Mouse (Mus musculus) embryo, embryonic 10 days (tissue): ENCODE data around the gene Galp.
"Not testable (repeated sequence)": the region's sequence is repeated elsewhere in the genome, so short reads cannot be mapped to it uniquely, and the experiment has no call there.

Experiments used
- DNase-seq: peaks from one replicate; pipeline ENCODE4 v3.0.0-alpha.2; 2015; ENCODE audit warnings: low spot score

The Galp gene

DNA sequence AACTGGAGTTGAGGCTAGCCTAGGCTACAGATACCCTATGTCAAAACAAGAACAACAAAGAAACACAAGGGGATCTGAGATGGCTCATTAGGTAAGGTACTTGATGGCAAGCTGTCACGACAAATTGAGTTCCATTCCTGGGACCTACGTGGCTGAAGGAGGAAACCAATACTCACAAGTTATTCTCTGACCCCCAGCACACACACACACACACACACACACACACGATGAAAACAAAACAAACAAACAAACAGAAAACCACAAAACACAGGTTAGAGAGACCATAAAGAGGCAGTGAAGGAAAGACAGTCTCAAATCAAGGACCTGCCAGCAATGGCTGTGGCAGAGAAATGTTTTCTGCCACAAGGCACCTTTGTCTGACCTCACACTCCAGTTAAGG is at the start of gene Galp:
Gene Galp (plus strand): TSS at position 301 of the 400 bp plus-strand sequence.
- no peak for DNase-seq

DNA sequence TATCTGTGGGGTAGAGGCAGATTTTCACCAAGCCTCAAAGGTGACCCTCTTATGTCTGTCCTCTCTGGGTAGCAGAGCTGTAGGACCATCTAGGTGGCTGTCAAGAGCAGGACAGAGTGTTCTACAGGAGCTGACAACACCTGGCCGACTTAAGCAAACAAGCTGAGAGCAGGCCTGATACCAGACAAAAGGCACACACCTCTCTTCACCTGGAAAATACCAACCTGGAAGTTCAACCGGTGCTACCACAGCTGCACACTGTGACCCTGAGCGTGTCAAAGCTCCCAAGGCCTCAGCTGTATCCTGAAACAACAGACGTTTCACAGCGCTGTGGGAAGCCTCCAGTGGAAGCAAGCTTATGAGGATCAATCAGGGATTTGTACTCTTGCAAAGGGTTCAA is 49.2 kb upstream of the Galp start:
- DNase-seq: no peak

DNA sequence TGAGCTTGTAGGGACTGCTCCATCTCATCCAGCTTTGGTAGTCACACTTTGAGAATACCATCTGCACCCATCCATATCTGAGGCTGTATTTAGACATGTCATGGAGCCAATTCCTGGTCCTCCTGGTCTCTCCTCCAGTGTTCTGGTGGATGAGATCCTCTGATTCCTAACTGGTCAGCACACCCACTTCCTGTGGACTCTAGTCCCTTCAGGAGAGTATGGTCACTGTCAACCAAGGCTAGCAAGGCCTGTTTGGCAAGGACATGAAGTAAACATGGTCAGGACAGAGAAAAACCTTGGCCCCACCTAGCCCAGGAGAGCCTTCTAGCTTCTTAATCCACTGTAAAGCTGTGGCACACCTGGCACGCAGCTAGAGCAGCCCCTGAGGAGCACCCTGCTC is 45.6 kb upstream of the Galp start:
- DNase-seq: no peak

DNA sequence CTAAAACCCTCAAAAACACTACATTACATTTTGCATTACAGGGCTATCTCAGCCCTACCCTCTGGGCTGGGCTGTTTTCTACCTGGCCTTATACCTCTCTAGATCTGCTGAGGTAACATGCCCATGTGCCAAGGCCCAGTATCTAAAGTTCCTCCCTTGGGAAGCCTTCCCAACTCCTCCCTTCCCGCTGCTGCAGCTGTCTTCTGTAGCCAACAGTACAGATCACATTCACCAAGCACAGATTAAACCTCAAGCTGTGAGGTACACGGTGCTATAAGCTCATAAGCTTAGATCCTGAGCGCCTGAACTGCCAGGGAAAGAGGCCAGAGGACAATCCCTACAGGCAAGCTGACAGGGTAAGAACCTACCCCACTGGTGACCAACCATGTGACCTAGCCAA is 44.9 kb upstream of the Galp start:
- no peak for DNase-seq

DNA sequence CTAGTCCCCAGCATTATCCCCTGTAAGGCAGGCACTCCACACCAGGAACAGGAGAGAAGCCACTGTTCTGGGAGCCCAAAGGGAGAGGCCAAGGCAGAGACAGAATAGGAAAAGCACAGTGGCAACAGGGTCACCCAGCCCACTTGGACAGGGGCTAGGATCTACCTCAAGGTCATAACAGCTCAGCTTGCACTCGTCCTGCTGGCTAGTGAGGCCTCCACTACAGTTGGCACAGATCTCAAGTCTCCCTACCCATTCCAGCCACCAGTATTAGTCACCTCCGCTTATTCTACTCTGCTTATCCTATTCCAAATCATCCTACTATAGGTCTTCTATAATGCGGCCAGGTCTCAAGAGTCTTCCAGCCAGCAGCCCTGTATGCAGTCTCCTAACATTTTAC is 43.8 kb upstream of the Galp start:
- DNase-seq: no peak

DNA sequence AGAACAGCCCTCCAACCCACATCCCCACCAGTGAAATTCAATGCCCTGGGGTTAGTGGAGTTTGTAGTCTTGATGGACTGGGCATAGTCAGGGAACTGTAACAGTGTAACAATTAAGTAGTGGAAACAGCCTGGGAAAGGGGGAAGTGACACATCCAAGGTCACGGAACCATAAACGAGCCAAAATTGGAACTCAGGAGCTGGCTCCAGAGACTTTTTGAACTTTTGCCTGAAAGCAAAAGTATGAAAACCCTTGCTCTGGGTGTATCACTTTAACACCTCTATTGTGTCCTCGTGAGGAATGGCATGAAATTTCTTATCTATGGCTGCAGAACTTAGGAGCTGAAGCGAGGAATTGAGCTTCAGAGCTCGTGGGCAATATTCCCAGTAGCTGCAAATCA is 42.7 kb upstream of the Galp start:
- DNase-seq: no peak

DNA sequence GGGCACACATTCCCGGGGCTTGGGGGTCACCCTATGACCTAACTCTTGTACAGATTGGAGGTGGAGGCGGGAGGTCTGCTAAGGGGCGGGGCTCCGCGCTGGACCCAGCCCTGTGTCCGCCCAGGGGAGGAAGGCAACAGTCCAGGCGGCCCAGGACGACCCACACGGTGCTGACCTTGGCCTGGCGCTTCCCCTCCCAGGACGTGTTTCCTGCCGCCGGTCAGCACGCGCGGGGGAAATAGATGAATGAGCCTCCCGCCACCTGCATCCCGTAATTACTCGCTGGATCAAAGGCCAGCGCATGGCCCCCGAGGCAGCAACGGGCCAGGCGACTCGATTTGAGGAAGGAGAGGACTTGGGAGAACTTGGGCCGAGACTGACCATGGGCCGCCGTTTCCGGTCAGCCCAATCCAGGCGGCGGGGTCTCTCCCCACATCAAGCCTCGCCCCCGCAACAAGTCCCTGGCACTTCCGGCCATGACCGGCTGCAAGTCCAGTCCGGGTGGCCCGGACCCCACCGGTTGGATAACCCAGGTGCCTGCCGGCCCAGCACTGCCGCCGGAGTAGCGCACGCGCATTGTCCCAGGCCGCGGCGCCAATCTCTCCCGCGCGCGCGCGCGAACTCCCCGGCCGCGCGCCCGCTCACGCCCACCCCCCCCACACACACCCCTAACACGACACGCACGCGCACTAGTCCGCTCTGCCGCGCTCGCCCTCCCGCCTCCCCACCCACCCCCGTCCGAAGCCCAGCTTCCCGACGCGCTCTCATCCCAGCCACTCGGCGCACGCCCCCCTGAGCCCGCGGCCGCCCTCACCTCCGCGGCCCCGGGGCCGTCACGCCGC is 41.6 kb upstream of the Galp start:
- DNase-seq: peak; percentile 85

DNA sequence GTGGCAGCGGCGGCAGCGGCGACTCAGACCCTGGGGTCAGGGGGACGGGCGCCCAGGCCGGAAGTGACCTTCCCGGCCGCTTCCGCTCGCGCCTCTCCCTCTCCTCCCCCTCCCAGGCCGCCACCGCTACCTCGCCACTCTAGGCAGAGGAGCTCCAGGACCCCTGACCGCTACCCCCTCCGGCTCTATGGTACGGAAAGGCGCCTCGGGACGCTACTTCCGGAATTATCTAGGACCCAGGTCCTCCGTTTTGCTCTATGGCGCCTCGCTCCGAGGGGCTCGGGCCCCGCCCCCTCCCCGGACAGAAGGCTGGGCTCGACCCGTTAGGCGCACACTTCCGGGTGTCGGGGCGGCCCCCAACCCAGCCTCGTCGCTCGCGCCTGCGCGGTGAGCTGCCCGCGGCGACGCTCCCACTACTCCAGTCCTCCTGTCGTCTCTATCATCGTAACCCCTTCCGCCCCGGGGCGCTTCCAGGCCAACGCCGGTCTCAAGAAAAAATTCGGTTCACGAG is 40.9 kb upstream of the Galp start, which contains the start of gene Zfp787:
Gene Zfp787 (minus strand): TSS at position 97 of the 511 bp plus-strand sequence.
- DNase-seq: peak; percentile 95

DNA sequence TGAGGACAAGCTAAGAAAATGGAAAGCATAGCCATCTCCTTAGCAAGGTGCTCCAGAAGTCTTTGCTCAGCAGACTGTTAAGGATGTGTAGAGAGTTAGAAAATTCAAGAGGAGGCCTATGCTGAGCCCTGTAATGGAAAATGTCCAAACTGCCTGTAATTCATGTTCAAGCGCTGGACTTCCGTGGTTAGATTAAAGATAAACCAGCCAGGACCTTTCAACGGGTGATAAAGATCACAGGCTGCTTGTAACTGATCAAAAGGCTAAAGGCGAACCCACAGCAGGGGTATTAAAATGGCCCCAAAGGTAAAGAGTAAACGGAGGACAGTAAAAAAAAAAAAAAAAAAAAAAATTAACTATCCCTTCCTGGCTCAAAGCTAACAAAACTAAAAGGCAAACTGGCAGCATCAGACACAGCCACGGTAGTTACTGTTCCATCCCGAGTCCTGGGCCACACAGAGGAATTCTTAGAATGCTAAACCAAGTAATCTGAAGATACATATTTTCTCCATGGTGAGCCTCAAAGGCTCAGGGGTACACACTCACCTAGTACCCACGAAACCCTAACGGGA is 39.9 kb upstream of the Galp start:
- no peak for DNase-seq

DNA sequence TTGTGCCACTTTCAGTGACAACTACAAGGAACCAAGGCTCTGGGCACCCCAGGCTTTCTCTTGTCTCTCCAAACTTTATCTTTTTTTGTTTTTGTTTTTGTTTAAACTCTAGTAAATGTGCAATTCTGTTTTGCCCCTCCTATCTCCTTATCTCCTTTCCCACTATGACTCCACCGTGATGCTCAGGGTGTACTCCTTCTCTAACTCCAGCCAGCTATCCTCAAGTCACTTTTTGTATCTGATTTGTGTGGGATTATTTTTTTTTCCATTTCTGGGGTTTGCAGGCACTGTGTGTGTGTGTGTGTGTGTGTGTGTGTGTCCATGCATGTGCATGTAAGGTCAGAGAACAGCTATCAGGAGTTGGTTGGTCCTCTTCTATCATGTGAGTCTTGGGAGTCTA is 39.4 kb upstream of the Galp start:
- no peak for DNase-seq

DNA sequence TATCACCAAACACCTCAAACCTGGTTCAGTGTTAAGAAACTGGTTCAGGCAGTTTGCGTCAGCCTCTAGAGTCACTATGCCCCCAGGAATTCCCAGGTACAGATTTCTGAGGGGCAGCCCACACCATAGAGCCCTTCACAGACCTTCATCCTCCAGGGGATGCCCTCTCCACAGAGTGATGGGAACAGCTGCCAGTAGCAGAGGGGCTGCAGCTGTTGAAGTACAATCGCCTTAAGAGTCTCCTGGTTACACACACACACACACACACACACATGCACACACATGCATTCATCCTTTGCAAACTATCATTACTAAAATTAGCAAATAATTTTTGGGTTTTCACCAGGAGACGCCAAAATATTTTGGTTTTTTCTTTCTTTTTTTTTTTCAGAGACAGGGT is 37.3 kb upstream of the Galp start:
- no peak for DNase-seq

DNA sequence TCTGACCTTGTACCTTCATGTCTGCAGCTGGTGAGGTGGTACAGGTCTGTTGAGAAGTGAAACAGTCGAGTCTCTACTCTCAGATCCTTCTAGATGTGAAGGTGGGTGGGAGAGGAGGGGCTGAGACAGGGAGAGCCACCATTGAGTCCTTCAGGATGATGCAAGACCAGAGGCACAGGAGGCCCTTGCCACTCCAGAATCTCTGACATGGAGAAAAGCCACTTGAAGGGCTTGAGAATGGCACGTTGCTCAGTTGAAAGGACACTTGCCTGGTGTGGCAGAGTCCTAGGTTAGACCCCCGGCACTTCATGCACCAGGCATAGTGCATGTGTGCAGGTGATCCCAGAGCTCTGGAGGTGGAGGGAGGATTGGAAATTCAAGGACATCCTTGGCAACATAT is 35.3 kb upstream of the Galp start:
- no peak for DNase-seq

DNA sequence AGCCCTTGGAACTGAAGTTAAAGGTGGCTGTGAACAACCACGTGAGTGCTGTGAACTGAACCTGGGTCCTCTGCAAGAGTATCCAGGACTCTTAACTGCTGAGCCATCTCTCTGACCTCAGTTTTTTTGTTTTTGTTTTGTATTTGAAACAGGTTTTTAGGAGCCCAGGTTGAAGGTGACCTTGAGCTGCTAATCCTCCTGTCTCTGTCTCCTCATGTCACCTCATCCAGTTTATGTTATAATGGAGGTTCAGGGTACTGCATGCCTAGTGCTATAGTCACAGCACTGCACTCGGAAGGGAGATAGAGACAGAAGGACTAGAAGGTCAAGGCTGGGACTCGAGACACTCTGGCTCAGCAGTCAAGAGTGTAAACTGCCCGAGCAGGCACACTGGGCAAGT is 34.7 kb upstream of the Galp start:
- DNase-seq: no peak

DNA sequence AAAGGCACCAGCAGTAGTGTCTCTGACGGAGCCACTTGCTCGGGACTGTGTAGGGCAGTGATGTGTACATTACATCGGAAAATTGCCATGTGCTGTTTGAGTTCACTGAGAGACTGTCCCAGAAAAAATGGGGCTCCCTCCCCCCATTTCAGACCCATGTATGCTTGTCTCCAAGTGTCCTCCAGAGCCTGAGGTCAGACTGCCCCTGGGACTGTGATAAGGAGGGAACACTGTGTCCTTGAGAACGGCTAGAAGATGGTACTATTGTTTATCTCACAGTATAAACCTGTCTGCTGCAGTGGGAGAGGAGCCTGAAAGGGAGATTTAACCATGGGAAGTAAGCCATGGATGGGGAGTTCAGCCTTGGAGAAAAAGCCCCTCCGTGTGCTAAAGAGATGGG is 32.2 kb upstream of the Galp start:
- DNase-seq: no peak

DNA sequence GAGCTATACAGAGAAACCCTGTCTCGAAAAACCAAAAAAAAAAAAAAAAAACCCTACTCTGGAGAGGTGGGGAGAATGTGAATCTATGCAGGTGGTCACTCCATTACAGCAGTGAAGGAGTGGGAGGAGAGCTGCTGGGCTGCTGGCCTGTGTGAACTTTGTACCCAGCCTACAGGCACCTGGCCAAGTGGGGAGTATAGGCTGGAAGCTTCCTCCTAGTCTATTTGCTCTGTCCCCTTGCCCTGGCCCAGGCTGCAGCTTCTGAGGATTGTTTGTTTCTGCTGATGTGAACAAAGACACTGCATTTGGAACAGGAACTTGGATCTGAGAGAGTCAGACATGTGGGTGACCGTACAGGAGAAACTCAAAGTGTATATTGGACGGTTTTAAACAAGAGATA is 27.5 kb upstream of the Galp start:
- no peak for DNase-seq

DNA sequence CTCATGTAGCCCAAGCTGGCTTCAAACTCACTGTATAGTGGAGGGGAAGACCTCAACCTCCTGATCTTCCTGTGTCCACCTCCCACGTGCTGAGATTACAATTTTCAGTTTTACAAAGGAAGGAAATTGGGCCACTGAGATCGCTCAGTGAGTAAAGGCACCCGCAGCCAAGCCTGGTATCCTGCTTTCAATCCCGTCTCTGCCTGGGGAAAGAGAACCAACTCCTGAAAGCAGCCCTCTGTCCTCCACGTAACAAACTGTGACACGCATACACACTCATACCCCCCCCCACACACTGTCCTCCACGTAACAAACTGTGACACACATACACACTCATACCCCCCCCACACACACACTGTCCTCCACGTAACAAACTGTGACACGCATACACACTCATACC is 26.5 kb upstream of the Galp start:
- no peak for DNase-seq

DNA sequence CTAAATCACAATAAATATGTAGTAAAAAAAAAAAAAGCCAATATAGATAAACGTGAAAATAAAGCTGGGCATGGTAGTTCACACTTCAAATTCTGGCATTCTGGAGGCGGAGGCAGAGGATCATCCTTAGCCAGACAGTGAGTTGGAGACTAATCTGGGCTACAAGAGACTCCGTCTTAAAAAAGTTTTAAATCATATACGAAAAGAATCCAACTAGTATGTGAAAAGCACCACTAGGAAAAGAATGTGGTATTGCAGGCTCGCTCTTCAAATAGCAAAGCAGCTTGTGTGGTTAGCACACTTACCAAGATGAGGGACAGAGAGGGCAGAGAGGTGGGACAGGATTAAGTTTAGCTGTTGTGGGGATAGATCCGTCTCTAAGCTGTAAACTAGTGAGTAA is 26.0 kb upstream of the Galp start:
- no peak for DNase-seq

DNA sequence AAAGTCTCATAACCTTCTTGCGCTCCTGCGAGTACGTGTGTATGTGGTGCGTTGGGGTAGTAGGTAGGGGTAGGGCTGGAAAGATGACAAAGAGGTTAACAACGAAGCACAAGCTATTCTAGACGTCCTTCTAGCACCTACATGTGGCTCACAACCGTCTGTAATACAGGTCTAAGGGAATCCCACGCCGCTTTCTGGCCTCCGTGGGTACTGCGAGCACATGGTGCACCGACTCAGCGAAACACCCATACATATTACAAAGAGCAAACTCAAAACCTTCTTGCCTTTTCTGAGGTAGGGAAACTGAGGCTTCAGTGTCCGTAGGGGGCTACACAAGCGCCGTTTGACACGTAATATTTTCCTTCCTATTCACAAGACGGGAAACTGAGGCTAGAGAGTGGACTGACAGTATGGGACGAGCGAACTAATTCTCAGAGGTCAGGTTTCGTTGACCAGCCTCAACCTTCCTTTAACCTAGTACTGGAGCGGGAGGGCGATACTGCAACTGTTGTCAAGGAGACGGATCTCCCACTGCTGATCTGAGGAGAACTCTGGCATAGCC is 25.4 kb upstream of the Galp start:
- DNase-seq: peak; percentile 71

DNA sequence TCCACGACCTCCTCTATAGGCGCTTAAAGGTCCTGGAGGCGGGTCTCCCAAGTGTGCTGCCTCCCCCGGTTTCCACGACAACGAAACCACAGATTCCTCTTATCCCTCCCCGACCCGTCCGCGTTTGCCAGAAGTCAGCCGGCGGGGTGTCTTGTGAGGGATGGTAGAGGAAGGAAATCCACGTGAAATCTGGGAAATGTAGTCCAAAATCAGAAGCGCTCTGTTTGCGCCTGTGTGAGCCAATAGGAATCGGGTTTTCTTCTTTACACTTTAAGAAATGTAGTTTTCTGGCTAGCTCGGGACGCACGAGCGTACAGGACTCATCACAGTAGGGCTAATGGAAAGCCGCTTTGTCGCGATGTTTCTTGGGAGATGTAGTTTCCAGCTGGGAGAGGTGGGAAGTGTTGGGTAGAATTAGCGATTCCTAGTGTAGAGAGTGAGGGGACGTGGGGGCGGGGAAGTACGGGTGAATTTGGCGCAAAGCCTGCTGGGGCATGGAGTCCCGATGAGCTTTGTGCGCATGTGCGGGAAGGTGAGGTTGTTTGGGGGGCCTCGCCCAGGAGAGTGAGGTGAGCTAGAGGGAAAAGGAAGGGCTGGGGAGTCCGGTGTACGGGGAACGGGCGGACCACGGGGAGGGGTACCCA is 24.8 kb upstream of the Galp start, which contains the start of gene Zfp444:
Gene Zfp444 (plus strand): TSS at position 221 of the 644 bp plus-strand sequence.
- peak; percentile 97 for DNase-seq

DNA sequence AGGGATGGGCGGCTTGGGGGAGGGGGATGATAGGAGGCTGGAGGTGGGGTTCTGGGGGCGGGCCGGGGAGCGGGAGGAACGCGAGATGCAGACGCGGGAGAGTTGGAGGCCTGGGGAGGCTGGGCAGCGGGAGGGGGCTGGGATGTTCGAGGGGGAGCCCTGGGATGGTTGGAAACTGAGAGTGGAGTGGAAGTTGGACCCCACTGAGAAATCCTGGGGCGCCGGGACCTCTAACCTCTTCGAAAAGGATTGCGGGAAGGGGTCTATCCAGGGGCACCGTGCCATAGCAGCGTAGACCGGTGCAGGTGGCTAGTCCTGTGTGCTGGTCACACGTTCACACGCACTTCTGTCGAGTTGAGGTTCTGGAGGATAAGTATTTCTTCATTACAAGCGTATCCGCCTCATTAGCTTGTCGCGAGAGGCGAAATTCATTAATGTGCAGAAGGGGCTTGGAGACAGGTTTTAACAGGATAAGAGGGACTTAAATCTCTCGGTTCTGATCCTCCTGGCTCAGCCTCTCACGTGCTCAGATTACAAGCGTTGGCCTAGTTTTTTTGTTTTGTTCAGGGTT is 24.1 kb upstream of the Galp start:
- DNase-seq: peak; percentile 46

DNA sequence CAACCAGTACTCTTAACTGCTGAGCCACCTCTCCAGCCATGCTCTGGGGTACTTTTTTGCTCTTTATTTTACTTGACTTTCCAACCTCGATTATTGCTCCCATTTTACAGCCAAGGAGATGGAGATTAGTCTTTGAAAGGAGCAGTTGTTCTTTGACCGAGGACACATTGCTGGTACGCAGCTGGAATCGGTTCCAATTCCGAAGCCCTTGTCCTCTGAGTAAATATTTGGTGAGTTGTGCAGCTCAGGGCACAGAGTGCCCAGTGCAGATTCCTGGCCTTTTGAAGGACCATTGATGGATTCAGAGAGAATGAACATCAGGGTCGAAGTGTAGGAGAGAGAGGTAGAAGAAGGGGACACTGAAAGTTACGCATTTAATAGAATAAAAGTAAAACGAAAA is 23.0 kb upstream of the Galp start:
- no peak for DNase-seq

DNA sequence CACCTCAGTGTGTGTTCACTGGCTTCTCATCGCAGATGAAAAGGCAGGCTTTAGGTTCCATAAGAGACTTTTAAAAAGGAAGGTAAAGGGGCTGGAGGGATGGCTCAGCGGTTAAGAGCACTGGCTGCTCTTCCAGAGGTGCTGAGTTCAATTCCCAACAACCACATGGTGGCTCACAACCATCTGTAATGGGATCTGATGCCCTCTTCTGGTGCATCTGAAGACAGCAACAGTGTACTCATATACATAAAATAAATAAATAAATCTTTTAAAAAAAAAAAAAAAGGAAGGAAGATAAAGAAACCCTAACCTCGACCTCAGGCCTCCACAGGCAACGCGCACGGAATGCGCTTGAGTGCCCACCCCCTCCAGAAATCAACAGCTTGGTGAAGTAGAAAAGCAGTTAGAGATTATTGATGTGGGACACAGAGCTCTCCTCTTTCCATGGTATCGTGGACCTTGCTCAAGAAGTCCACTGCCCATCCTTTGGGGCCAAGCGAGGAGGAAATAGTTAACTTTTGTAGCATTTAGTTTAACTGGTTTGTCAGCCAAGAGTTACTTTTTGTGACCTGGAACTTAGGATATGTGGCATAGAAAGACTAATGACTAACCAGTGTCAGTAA is 22.4 kb upstream of the Galp start:
- not testable (repeated sequence) for DNase-seq
